ENCODE assay signal across 12 mouse cellular contexts in the genomic region with DNA sequence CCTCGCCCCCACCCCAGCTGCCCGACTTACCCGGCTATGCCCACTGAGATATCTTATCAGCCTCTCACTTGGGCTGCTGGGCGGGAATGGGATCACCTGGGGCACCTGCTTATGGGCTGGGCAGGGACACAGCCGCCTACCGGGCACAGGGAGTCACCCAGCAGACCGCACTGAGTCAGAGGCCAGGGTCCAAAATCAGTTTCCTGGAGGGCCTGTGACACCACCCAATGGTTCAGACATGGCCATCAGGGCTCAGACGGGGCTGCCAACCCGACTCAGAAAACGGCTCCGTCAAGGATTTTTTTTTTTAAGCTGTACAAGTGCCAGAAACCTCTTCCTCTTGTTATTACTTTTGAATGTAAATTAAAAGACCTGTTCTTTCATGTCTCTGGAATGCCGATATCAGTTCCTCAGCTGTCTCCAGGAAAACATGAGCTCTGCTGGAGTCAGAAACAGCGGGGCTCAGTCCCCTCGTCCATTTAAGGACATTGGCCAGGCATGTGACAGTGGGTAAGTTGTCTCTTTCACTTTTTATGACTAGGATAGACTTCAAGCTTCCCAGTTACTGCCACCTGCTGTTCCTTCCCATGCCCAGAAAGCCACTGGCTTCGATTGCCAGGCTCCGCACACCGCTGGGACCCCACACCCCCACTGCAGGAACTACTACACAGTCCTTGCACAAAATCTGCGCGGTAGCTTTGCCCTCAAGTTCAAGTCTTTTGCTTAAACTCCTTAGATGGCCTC. TPM values are rescaled to one million over a fixed set of nuclear protein-coding genes. Genes with fewer than 3 reads are reported as not detected.
DNase-seq lines count a peak whose midpoint lies in the region; ATAC-seq lines count a peak whose summit lies in the region.
"Had no signal": no experiment of that assay in that cellular context is flagged by ENCODE, and none has a peak within 500 bp of the region (broad histone marks: within the 10 kb centered on the region; RNA-seq: fewer than 3 reads in every experiment).

No protein-coding gene starts in this region.

- peak overlapping the region; percentile 68 for H3K27ac ChIP-seq in stomach, embryonic 15.5 days
- H3K27ac ChIP-seq in midbrain, embryonic 11.5 days (ENCODE audit: low read depth, low read length): no peak overlapping the region
- H3K27ac ChIP-seq: hindbrain, embryonic 14.5 days; neural tube, embryonic 12.5 days had no signal

- ATAC-seq in stomach, embryonic 15.5 days (ENCODE audit: insufficient read depth, low FRiP score, low read depth): peak; percentile 85
- ATAC-seq in midbrain, embryonic 11.5 days (ENCODE audit: low FRiP score): no peak
- ATAC-seq: CD4-positive, CD25-positive, alpha-beta regulatory T cell, adult 4 months had no signal

- H3K4me2 ChIP-seq in stomach, embryonic 15.5 days: peak overlapping the region; percentile 12; the same call in 1 of the 2 replicates
- H3K4me2 ChIP-seq in midbrain, embryonic 11.5 days: no peak overlapping the region
- H3K4me2 ChIP-seq: hindbrain, embryonic 14.5 days; neural tube, embryonic 12.5 days had no signal

- peak; percentile 95 for DNase-seq in heart, adult 11 months
- DNase-seq in heart, postnatal 25 days (ENCODE audit: low spot score): no peak
- DNase-seq in lung, adult 18-20 months: peak; percentile 31 to 42
- DNase-seq in lung, postnatal 14 days: no peak
- peak; percentile 81 for DNase-seq in large intestine, adult 2 months (ENCODE audit: low read depth, low spot score)
- no peak for DNase-seq in midbrain, embryonic 11.5 days (ENCODE audit: low spot score, missing footprints)
- no peak for DNase-seq in kidney, adult 9 months
- DNase-seq: thymus, adult 18-20 months had no signal

- no peak overlapping the region for H3K9ac ChIP-seq in stomach, embryonic 15.5 days
- no peak overlapping the region for H3K9ac ChIP-seq in midbrain, embryonic 11.5 days (ENCODE audit: low read length)
- H3K9ac ChIP-seq: hindbrain, embryonic 14.5 days; neural tube, embryonic 12.5 days had no signal

- 15% methylated on average over 19 of the region's 19 CpGs for WGBS in large intestine, adult 2 months
- 60% methylated on average over 19 of the region's 19 CpGs for WGBS in stomach, embryonic 15.5 days
- WGBS in midbrain, embryonic 11.5 days: 86% methylated on average over 19 of the region's 19 CpGs

- no peaks in the 10 kb centered on the region for H3K27me3 ChIP-seq in stomach, embryonic 15.5 days (replicated peaks)
- H3K27me3 ChIP-seq in midbrain, embryonic 11.5 days (ENCODE audit: control insufficient read depth, insufficient read depth, low read length): no peaks in the 10 kb centered on the region
- H3K27me3 ChIP-seq: neural tube, embryonic 12.5 days had no signal

- no peaks in the 10 kb centered on the region for H3K9me3 ChIP-seq in stomach, embryonic 15.5 days
- H3K9me3 ChIP-seq in midbrain, embryonic 11.5 days (ENCODE audit: control insufficient read depth, low read length): no peaks in the 10 kb centered on the region
- H3K9me3 ChIP-seq: neural tube, embryonic 12.5 days had no signal

- H3K4me3 ChIP-seq in stomach, embryonic 15.5 days (replicated peaks): no peak overlapping the region
- H3K4me3 ChIP-seq in midbrain, embryonic 11.5 days (ENCODE audit: low read depth, low read length): no peak overlapping the region
- H3K4me3 ChIP-seq: neural tube, embryonic 12.5 days had no signal

- no peaks in the 10 kb centered on the region for H3K36me3 ChIP-seq in stomach, embryonic 15.5 days
- H3K36me3 ChIP-seq in midbrain, embryonic 11.5 days (ENCODE audit: control insufficient read depth, insufficient read depth, low read length): no peaks in the 10 kb centered on the region
- H3K36me3 ChIP-seq: neural tube, embryonic 12.5 days had no signal

- peaks cover 21% of the 10 kb centered on the region; the same call in 1 of the 2 replicates for H3K4me1 ChIP-seq in stomach, embryonic 15.5 days
- H3K4me1 ChIP-seq in midbrain, embryonic 11.5 days (ENCODE audit: control insufficient read depth, insufficient read depth, low read length): peaks cover 12% of the 10 kb centered on the region

- intact Hi-C loops in heart, postnatal 25 days (cut with DNase I): no loop called here

RNA-seq across cellular contexts. Expression of a gene that starts 33.5 kb away (rescaled TPM):
- 1 to 10 TPM; 7.3 TPM for total RNA-seq in heart, postnatal 25 days (2021)
- polyA plus RNA-seq in large intestine, adult 2 months (2012; rRNA removed): 55.3 and 101 TPM in 2 replicates
- polyA plus RNA-seq in stomach, embryonic 15.5 days (2015; fragmentation: Nextera tagmentation; extraction: Ambion mirVana): 2.8 and 3.2 TPM in 2 replicates
- 2.4 and 3.3 TPM in 2 replicates for polyA plus RNA-seq in midbrain, embryonic 11.5 days (2014; fragmentation: Nextera tagmentation; extraction: Ambion mirVana)

Comparison
In these comparisons a context has a peak if more than half of its experiments do, and no peak if none do; other contexts are left out.
1. DNase-seq: peak in heart, adult 11 months (single experiment), lung, adult 18-20 months (2 of 2) and large intestine, adult 2 months (single experiment); none in heart, postnatal 25 days (single experiment), lung, postnatal 14 days (single experiment), midbrain, embryonic 11.5 days (single experiment) and kidney, adult 9 months (single experiment).
2. RNA of a gene that starts 33.5 kb away (polyA plus RNA-seq): 55.3 to 101 TPM in large intestine, adult 2 months; 2.4 to 3.3 TPM in midbrain, embryonic 11.5 days and 2.8 to 3.2 TPM in stomach, embryonic 15.5 days; every median in the first group is over 10 times any median in the second.